Mouse (Mus musculus): ENCODE measurements at regions not wholly inside any gene's neighbourhood (a gene's known extent, or its start where the extent isn't known, plus 50 kb on each side); places are given as distances from the start of the nearest gene placed in this dataset.

GRCm38 (mm10) chr2:144174366-144175035 is 96.0 kb upstream of the Mgme1 start:
- no peak for TF ChIP-seq CHD2 (IDR thresholded peaks at IDR 0.05; ENCODE audit: low read depth, low read length)
- no peak for TF ChIP-seq ZNF384 (IDR thresholded peaks at IDR 0.05; ENCODE audit: low read depth, low read length)
- TF ChIP-seq MAFK (IDR thresholded peaks at IDR 0.05; ENCODE audit: insufficient read depth, low read depth, low read length): no peak
- TF ChIP-seq ZC3H11A (IDR thresholded peaks at IDR 0.05; ENCODE audit: borderline replicate concordance, low read depth, low read length): no peak
- TF ChIP-seq HCFC1 (IDR thresholded peaks at IDR 0.05; ENCODE audit: borderline replicate concordance, insufficient read depth, low read length): no peak

Data from ES-E14 (cell line).